Mouse (Mus musculus): ENCODE measurements around the gene Etfdh. TPM values are rescaled to one million over a fixed set of nuclear protein-coding genes. Genes with fewer than 3 reads are reported as not detected.
A peak's percentile ranks its signal among the peaks of the same experiment; 100 is the strongest.

Etfdh gene
- polyA plus RNA-seq, 1 experiment, result 17.8 TPM

DNA sequence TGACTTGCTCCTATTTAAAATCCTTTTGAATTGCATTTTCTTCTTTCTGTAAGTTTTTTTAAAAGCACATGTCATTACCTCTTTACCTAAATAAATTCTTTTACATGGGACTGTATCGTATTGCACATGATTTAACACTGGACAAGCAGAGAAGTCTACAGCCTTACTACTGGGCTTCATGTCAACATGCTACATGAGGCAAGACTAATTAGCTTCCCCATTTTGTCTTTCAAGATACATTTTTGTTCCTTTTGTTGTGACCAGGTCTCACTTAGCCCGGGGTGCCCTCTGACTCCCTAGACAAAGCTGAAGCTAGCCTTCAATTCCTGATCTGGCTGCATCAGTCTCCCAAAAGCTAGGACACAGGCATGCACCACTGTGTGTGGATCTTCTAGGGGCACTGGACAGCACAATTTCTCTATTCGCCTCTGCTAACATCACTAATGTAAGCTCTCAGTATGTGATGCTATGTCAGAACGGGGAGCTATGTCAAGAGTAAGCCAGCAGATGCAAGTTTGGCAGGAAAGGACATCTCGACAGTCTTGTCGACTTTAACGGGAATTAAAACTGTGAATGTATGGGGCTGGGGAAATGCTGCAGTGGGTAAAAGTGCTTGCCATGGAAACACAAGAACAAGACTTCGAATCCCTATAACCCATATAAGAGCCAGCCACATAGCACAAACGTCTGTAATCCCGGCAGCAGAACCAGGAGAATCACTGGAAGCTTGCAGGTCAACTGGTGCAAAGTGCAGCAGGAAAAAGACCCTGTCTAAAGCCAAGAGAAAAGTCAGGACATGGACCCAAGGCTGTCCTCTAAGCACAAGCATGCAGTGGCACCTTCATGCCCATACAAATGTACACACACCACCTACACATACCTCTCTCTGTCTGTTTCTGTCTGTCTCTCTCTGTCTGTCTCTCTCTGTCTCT, 67.2 kb downstream of the Etfdh start:
- Histone ChIP-seq H3ac (ENCODE audit: control insufficient read depth, insufficient read length, low read depth) (no peak overlapping the region), H3K79me2 (ENCODE audit: control insufficient read depth, insufficient read depth) (peaks cover 97% of the 10 kb centered on the region), H3K79me3 (ENCODE audit: low read depth) (peaks cover 60% of the 10 kb centered on the region), H3K36me3 (ENCODE audit: control insufficient read depth, insufficient read depth) (no peaks in the 10 kb centered on the region), H3K27me3 (ENCODE audit: control insufficient read depth, insufficient read depth, insufficient read length) (no peaks in the 10 kb centered on the region), H3K4me3 (ENCODE audit: insufficient read depth, poor library complexity, severe bottlenecking) (no peak overlapping the region)
- no peak for TF ChIP-seq MAX (IDR thresholded peaks at IDR 0.05)
- no peak for TF ChIP-seq MYOD1 (IDR thresholded peaks at IDR 0.05; ENCODE audit: control insufficient read depth, insufficient read length, low read depth)
- no peak for TF ChIP-seq MYOG (IDR thresholded peaks at IDR 0.05; ENCODE audit: control insufficient read depth, extremely low read depth, insufficient read length)
- TF ChIP-seq CEBPB (IDR thresholded peaks at IDR 0.05; ENCODE audit: low read depth), result no peak
- no peak for TF ChIP-seq USF1 (IDR thresholded peaks at IDR 0.05; ENCODE audit: low read depth)
- no peak for TF ChIP-seq FOSL1 (IDR thresholded peaks at IDR 0.05; ENCODE audit: insufficient read depth, low read length, poor library complexity, severe bottlenecking)
- TF ChIP-seq CTCF (IDR thresholded peaks at IDR 0.05; ENCODE audit: control insufficient read depth, insufficient read depth, insufficient read length), result no peak

DNA sequence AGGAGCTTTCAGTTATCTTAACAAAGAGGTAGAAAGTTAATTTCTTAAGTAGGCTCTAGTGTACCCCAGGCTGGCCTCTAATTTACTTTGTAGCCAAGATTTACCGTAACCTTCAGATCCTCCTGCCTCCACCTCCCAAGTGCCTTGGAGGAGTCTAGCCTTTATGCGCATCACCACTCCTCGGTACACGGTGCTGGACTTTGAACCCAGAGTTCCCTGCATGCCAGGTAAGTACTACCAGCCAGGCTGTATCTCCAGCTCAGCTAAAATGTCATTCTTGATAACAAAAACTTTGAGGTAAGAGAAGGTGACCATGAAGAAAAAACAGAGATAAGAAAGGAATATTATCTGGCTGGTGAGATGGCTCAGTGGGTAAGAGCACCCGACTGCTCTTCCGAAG, 68.7 kb downstream of the Etfdh start:
- H3K79me2 ChIP-seq (ENCODE audit: control insufficient read depth, insufficient read depth), result peaks cover 97% of the 10 kb centered on the region
- H3K4me3 ChIP-seq (ENCODE audit: insufficient read depth, poor library complexity, severe bottlenecking), result no peak overlapping the region
- no peaks in the 10 kb centered on the region for H3K27me3 ChIP-seq (ENCODE audit: control insufficient read depth, insufficient read depth, insufficient read length)
- peaks cover 56% of the 10 kb centered on the region for H3K79me3 ChIP-seq (ENCODE audit: low read depth)
- H3K36me3 ChIP-seq (ENCODE audit: control insufficient read depth, insufficient read depth), result no peaks in the 10 kb centered on the region
- TF ChIP-seq MYOD1 (IDR thresholded peaks at IDR 0.05; ENCODE audit: control insufficient read depth, insufficient read length, low read depth), result no peak
- no peak for TF ChIP-seq MAX (IDR thresholded peaks at IDR 0.05)
- no peak for TF ChIP-seq USF1 (IDR thresholded peaks at IDR 0.05; ENCODE audit: low read depth)
- TF ChIP-seq CEBPB (IDR thresholded peaks at IDR 0.05; ENCODE audit: low read depth), result no peak
- no peak for TF ChIP-seq MYOG (IDR thresholded peaks at IDR 0.05; ENCODE audit: control insufficient read depth, extremely low read depth, insufficient read length)
- no peak overlapping the region for H3ac ChIP-seq (ENCODE audit: control insufficient read depth, insufficient read length, low read depth)

DNA sequence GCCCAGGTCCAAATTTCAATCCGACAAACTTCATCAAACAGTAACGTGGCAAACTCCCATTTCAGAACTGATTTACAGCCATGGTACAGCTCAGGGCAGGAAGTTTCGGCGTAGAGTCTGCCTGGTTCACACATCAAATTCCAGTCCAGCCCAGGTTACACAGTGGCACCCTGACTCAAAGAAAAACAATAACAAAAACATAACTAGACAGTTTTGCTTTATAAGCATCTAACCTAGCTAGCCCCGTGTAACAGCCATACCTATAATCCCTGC, 69.6 kb downstream of the Etfdh start:
- Histone ChIP-seq H3ac (ENCODE audit: control insufficient read depth, insufficient read length, low read depth) (peak overlapping the region; percentile 50), H3K79me3 (ENCODE audit: low read depth) (peaks cover 61% of the 10 kb centered on the region), H3K4me3 (ENCODE audit: insufficient read depth, poor library complexity, severe bottlenecking) (no peak overlapping the region), H3K79me2 (ENCODE audit: control insufficient read depth, insufficient read depth) (peaks cover 97% of the 10 kb centered on the region), H3K27me3 (ENCODE audit: control insufficient read depth, insufficient read depth, insufficient read length) (no peaks in the 10 kb centered on the region), H3K36me3 (ENCODE audit: control insufficient read depth, insufficient read depth) (no peaks in the 10 kb centered on the region)
- TF ChIP-seq CEBPB (IDR thresholded peaks at IDR 0.05; ENCODE audit: low read depth), result no peak

DNA sequence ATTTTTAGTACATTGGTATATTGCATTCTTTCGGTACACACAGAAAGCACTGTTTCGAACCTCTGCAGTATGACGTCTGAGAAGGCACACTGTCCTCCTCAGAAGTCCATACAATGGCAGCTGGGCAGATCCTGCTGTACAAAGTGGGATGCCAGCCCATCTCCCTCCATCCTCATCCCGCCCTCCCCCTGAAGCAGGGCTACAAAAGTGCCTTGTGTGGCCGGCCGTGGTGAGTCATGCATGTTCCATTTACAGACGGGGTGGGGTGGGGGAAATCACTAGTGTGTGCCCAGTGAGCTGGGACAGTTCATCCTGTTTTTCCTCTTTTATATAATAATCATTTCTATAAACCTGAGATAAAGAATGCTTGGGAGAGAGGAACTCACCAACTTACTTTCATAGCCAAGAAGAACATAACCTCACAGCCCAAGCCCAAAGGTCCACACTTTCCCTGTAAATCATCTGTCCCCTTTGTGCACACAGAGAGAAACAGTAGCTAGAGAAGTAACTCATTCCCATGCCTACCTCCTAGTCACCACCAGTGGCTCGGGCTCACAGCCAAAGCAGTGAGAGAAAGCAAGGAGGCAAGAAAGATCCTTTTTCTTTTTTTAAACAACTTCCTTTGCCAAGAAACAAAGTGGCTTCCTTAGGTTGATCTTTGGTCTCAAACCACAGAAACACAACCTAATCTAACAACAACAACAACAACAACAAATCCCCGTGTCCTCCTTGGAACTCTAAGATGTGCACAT, 70.1 kb downstream of the Etfdh start:
- peaks cover 97% of the 10 kb centered on the region for H3K79me2 ChIP-seq (ENCODE audit: control insufficient read depth, insufficient read depth)
- TF ChIP-seq FOSL1 (IDR thresholded peaks at IDR 0.05; ENCODE audit: insufficient read depth, low read length, poor library complexity, severe bottlenecking) (peak; percentile 44), MYOG (IDR thresholded peaks at IDR 0.05; ENCODE audit: control insufficient read depth, extremely low read depth, insufficient read length) (no peak)
- H3K79me3 ChIP-seq (ENCODE audit: low read depth), result peaks cover 62% of the 10 kb centered on the region
- no peak overlapping the region for H3ac ChIP-seq (ENCODE audit: control insufficient read depth, insufficient read length, low read depth)
- no peaks in the 10 kb centered on the region for H3K36me3 ChIP-seq (ENCODE audit: control insufficient read depth, insufficient read depth)
- no peaks in the 10 kb centered on the region for H3K27me3 ChIP-seq (ENCODE audit: control insufficient read depth, insufficient read depth, insufficient read length)
- H3K4me3 ChIP-seq (ENCODE audit: insufficient read depth, poor library complexity, severe bottlenecking), result no peak overlapping the region

DNA sequence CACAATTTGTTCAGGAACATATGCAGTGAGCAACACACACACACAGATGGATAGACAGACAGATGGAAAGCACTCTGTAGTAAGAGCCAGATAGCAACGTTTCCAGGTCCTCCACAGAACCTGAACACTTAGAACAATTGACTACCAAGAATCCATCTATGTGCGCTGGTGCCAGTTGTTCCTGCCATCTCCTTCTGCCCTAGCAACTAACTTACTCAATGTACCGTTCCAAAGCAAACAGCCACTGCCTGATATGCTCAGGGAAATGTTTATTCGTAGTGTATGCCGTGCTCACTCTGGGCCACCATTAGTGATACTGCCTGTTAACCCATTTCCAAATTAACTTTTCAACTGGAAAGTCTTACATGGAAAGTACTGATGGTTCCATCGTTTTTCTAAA, 74.2 kb downstream of the Etfdh start:
- H3K36me3 ChIP-seq (ENCODE audit: control insufficient read depth, insufficient read depth), result no peaks in the 10 kb centered on the region
- no peaks in the 10 kb centered on the region for H3K27me3 ChIP-seq (ENCODE audit: control insufficient read depth, insufficient read depth, insufficient read length)
- H3K4me3 ChIP-seq (ENCODE audit: insufficient read depth, poor library complexity, severe bottlenecking), result no peak overlapping the region
- no peak overlapping the region for H3ac ChIP-seq (ENCODE audit: control insufficient read depth, insufficient read length, low read depth)
- H3K79me2 ChIP-seq (ENCODE audit: control insufficient read depth, insufficient read depth), result peaks cover 91% of the 10 kb centered on the region
- peaks cover 53% of the 10 kb centered on the region for H3K79me3 ChIP-seq (ENCODE audit: low read depth)
- TF ChIP-seq CTCF (IDR thresholded peaks at IDR 0.05; ENCODE audit: control insufficient read depth, insufficient read depth, insufficient read length), result no peak

Other genes with a start within 250 kb of the Etfdh start
- 4.0 TPM for gene Fnip2, start 61.7 kb downstream of the Etfdh start, polyA plus RNA-seq (2012; fragmentation: generic; extraction: Trizol)
- gene Ppid, start 38.2 kb downstream of the Etfdh start, polyA plus RNA-seq (2012; fragmentation: generic; extraction: Trizol), result 48.1 TPM
- gene 4930579G24Rik, start 421 bp downstream of the Etfdh start, polyA plus RNA-seq (2012; fragmentation: generic; extraction: Trizol), result 13.2 TPM
- not detected for gene Rxfp1, start 108.4 kb upstream of the Etfdh start, polyA plus RNA-seq (2012; fragmentation: generic; extraction: Trizol)
- gene Tmem144, start 223.3 kb upstream of the Etfdh start, polyA plus RNA-seq (2012; fragmentation: generic; extraction: Trizol), result 1.5 TPM

All from C2C12 (cell line).